Mouse (Mus musculus) ZHBTc4 (cell line): ENCODE results near the gene Prr22.

ENCODE experiments used
- DNase-seq: peaks from one replicate; pipeline ENCODE4 v3.0.0-alpha.2; 2011; ENCODE audit warnings: low read depth, low spot score

The Prr22 gene

GRCm38 (mm10) chr17:56805784-56806183 lies 35.7 kb downstream of the Prr22 start:
- no peak for DNase-seq

- peak; percentile 89 for DNase-seq
Observed at GRCm38 (mm10) chr17:56808518-56808917, 38.5 kb downstream of the Prr22 start.

- peak; percentile 83 for DNase-seq
Observed at GRCm38 (mm10) chr17:56810245-56810644, 40.2 kb downstream of the Prr22 start.

- DNase-seq: peak; percentile 86
Observed at GRCm38 (mm10) chr17:56814316-56815056, 44.4 kb downstream of the Prr22 start.

GRCm38 (mm10) chr17:56815057-56815345 lies 45.0 kb downstream of the Prr22 start:
- no peak for DNase-seq

- peak; percentile 92 for DNase-seq
Observed at GRCm38 (mm10) chr17:56818067-56818636, 48.1 kb downstream of the Prr22 start.

GRCm38 (mm10) chr17:56819032-56819545 lies 49.0 kb downstream of the Prr22 start:
- no peak for DNase-seq

GRCm38 (mm10) chr17:56819694-56820111 lies 49.7 kb downstream of the Prr22 start:
- DNase-seq: peak; percentile 64
